Mouse (Mus musculus) heart, adult 2 months (tissue): ENCODE measurements around the gene Gfm1. TPM values are rescaled to one million over a fixed set of nuclear protein-coding genes. Genes with fewer than 3 reads are reported as not detected.

Source experiments
- DNase-seq, 2 experiments: peaks; one replicate each; pipeline ENCODE4 v3.0.0; 2021
- H3K27ac ChIP-seq: fragments of 200-600 bp; 2 replicates; pipeline ENCODE4 v1.8.1; 2022
- H3K27me3 ChIP-seq: fragments of 200-500 bp; 2 replicates; pipeline ENCODE4 v1.6.1; 2012; ENCODE audit warnings: mild to moderate bottlenecking, low read length, inconsistent platforms, mixed read lengths; ENCODE audit not compliant: control insufficient read depth, insufficient read depth
- H3K36me3 ChIP-seq: fragments of 200-500 bp; 2 replicates; pipeline ENCODE4 v1.6.1; 2012; ENCODE audit warnings: low read length, inconsistent platforms; ENCODE audit not compliant: control insufficient read depth, insufficient read depth
- H3K4me1 ChIP-seq: fragments of 200-500 bp; 2 replicates; pipeline ENCODE4 v1.6.1; 2011; ENCODE audit warnings: low read length; ENCODE audit not compliant: control insufficient read depth, insufficient read depth
- H3K4me3 ChIP-seq: fragments of 200-600 bp; 2 replicates; pipeline ENCODE4 v1.8.1; 2022
- H3K79me2 ChIP-seq: fragments of 200-500 bp; replicated peaks from 2 replicates; pipeline ENCODE4 v1.6.1; 2012; ENCODE audit warnings: mild to moderate bottlenecking, inconsistent platforms, low read length, moderate library complexity, mixed read lengths; ENCODE audit not compliant: control insufficient read depth, insufficient read depth
- H3K9ac ChIP-seq: fragments of 200-500 bp; 2 replicates; pipeline ENCODE4 v1.6.1; 2012; ENCODE audit warnings: low read depth, mild to moderate bottlenecking, control low read depth, inconsistent platforms, low read length, mixed read lengths
- CTCF ChIP-seq: fragments of 200-600 bp; IDR thresholded peaks from 2 replicates; pipeline ENCODE4 v1.8.1; 2022; ENCODE audit warnings: antibody characterized with exemption, mild to moderate bottlenecking, moderate library complexity
- EP300 ChIP-seq: fragments of 200-500 bp; IDR thresholded peaks from 2 replicates; pipeline ENCODE4 v1.6.1; 2011; ENCODE audit warnings: low read depth, low read length, control low read depth; ENCODE audit not compliant: insufficient read depth
- POLR2A ChIP-seq: fragments of 200-500 bp; IDR thresholded peaks from 2 replicates; pipeline ENCODE4 v1.6.1; 2011; ENCODE audit warnings: mild to moderate bottlenecking, low read depth, low read length, control low read depth; ENCODE audit not compliant: insufficient read depth
- WGBS: fragments of 180-500 bp; shearing (Covaris S2); methylation state at CpG from one replicate; pipeline ENCODE4 v1.1.7; 2018; 5-methylcytosine and 5-hydroxymethylcytosine counted together
- intact Hi-C: fragments of 180-260 bp; cut with DNase I; formaldehyde crosslinking; loops from one replicate; pipeline ENCODE4 v1.15.1; 2025
- polyA plus RNA-seq: library from polyadenylated mRNA; depleted of rRNA; stranded (reverse); fragments of >200 nt; gene quantifications from 2 replicates; pipeline ENCODE4 v1.2.3, GENCODE M21; 2012
- total RNA-seq, 2 experiments: library from RNA; stranded (reverse); gene quantifications; 2 replicates each; pipeline ENCODE4 v1.2.3; 2021

Gfm1 gene
- total and polyA plus RNA-seq, 3 experiments: 70.9 to 226 (median 203) TPM

GRCm38 (mm10) chr3:67485233-67485632 lies 55.3 kb downstream of the Gfm1 start:
- H3K27ac ChIP-seq: no peak overlapping the region
- TF ChIP-seq CTCF (no peak), POLR2A (no peak), EP300 (no peak)
- H3K9ac ChIP-seq: no peak overlapping the region
- H3K79me2 ChIP-seq: no peaks in the 10 kb centered on the region
- H3K36me3 ChIP-seq: no peaks in the 10 kb centered on the region
- H3K4me3 ChIP-seq: no peak overlapping the region
- WGBS: 80% methylated on average over 2 of the region's 2 CpGs
- H3K27me3 ChIP-seq: no peaks in the 10 kb centered on the region
- no peak for DNase-seq
- no peaks in the 10 kb centered on the region for H3K4me1 ChIP-seq
- intact Hi-C loops: no loop called here

GRCm38 (mm10) chr3:67490156-67490555 lies 60.3 kb downstream of the Gfm1 start:
- TF ChIP-seq EP300: no peak
- no peak for TF ChIP-seq CTCF
- TF ChIP-seq POLR2A: no peak
- Histone ChIP-seq H3K4me1 (no peaks in the 10 kb centered on the region), H3K79me2 (no peaks in the 10 kb centered on the region), H3K27ac (no peak overlapping the region), H3K4me3 (no peak overlapping the region), H3K36me3 (no peaks in the 10 kb centered on the region), H3K27me3 (no peaks in the 10 kb centered on the region), H3K9ac (no peak overlapping the region)
- no peak for DNase-seq
- intact Hi-C loops: no loop called here
- 32% methylated on average over 4 of the region's 4 CpGs for WGBS

- no peak for TF ChIP-seq CTCF
- no peak for TF ChIP-seq POLR2A
- TF ChIP-seq EP300: no peak
- Histone ChIP-seq H3K4me3 (no peak overlapping the region), H3K79me2 (no peaks in the 10 kb centered on the region), H3K27ac (no peak overlapping the region), H3K9ac (no peak overlapping the region), H3K4me1 (no peaks in the 10 kb centered on the region), H3K27me3 (no peaks in the 10 kb centered on the region), H3K36me3 (no peaks in the 10 kb centered on the region)
- 80% methylated on average over 8 of the region's 8 CpGs for WGBS
- no peak for DNase-seq
- intact Hi-C loops: no loop called here
Measured at GRCm38 (mm10) chr3:67492086-67492869, 62.4 kb downstream of the Gfm1 start.

GRCm38 (mm10) chr3:67493132-67493531 lies 63.2 kb downstream of the Gfm1 start:
- Histone ChIP-seq H3K4me3 (no peak overlapping the region), H3K4me1 (no peaks in the 10 kb centered on the region), H3K27me3 (no peaks in the 10 kb centered on the region), H3K9ac (no peak overlapping the region), H3K27ac (no peak overlapping the region), H3K36me3 (no peaks in the 10 kb centered on the region), H3K79me2 (no peaks in the 10 kb centered on the region)
- WGBS: 81% methylated on average over 8 of the region's 8 CpGs
- no peak for DNase-seq
- TF ChIP-seq POLR2A: no peak
- TF ChIP-seq CTCF: no peak
- no peak for TF ChIP-seq EP300
- intact Hi-C loops: no loop called here

GRCm38 (mm10) chr3:67496310-67496709 lies 66.4 kb downstream of the Gfm1 start:
- no peaks in the 10 kb centered on the region for H3K79me2 ChIP-seq
- no peaks in the 10 kb centered on the region for H3K27me3 ChIP-seq
- H3K27ac ChIP-seq: no peak overlapping the region
- DNase-seq: no peak
- no peak overlapping the region for H3K4me3 ChIP-seq
- intact Hi-C loops: no loop called here
- no peak overlapping the region for H3K9ac ChIP-seq
- no peaks in the 10 kb centered on the region for H3K4me1 ChIP-seq
- TF ChIP-seq CTCF: no peak
- TF ChIP-seq POLR2A: no peak
- 86% methylated on average over 10 of the region's 10 CpGs for WGBS
- no peaks in the 10 kb centered on the region for H3K36me3 ChIP-seq

- 45% methylated on average over 2 of the region's 2 CpGs for WGBS
- no peaks in the 10 kb centered on the region for H3K79me2 ChIP-seq
- intact Hi-C loops: no loop called here
Measured at GRCm38 (mm10) chr3:67497998-67498397, 68.1 kb downstream of the Gfm1 start.

More at GRCm38 (mm10) chr3:67497998-67498397, 68.1 kb downstream of the Gfm1 start:
- no peak for DNase-seq
- no peaks in the 10 kb centered on the region for H3K36me3 ChIP-seq
- no peaks in the 10 kb centered on the region for H3K27me3 ChIP-seq
- no peak overlapping the region for H3K4me3 ChIP-seq
- TF ChIP-seq CTCF (no peak), EP300 (no peak), POLR2A (no peak)
- no peak overlapping the region for H3K9ac ChIP-seq
- H3K4me1 ChIP-seq: no peaks in the 10 kb centered on the region
- no peak overlapping the region for H3K27ac ChIP-seq
